Mouse (Mus musculus): ENCODE measurements at regions not wholly inside any gene's neighbourhood (a gene's known extent, or its start where the extent isn't known, plus 50 kb on each side); places are given as distances from the start of the nearest gene placed in this dataset.

DNA sequence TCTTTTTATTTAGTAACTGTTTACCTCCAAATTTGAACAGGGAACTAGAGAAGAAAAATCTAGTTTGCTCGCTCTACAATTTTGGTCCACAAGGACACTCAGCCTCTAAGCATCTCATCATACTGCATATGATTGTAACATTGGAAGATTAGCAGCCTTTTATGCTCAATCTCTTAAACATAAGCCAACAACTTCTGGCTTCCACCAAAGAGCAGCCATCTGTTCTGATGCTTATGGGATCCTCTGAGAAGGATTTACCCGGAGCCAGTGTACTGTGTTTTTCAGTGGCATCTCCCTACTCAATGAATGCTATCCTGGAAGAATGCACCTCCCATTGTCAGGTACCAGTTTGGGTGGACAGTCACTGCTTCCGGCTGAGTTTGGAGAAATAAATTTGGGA is 267.0 kb upstream of the Tmem132c start:
- no peak for DNase-seq

DNA sequence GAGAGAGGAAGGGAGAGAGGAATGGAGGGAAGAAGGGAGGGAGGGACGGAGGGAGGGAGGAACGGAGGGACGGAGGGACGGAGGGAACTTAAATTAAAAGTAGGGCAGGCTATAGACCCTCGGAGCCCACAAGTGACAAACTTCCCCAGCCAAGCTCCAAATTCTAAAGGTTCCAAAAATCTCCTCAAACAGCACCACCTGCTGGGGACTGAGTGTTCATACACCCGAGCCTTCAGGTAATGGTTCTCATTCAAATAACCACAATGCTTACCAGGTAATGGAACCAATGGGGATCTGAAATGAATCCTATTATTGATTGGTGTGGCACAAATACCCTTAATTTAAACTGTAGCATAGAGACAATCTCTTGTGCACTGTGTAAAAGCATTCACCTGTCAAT is 246.0 kb upstream of the Tmem132c start:
- DNase-seq: no peak

DNA sequence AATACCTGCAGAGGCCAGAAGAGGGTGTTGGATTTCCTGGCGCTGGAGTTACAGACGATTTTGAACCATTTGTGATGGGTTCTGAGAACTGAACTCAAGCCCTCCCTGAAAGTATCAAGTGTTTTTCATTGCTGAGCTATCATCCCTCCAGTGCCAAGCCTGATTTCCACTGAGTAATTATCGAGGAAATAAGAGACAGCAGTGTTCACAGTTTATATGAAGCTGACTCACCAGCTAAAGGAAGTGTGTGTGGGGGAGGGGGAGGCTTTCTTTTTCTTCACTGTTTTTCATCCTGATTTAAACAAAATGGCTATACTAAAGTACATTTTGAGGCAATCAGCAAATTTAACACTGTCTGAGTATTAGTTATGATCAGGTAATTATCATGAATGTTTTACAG is 227.4 kb upstream of the Tmem132c start:
- DNase-seq: no peak

- no peak for DNase-seq
These were observed 225.0 kb upstream of the Tmem132c start for GRCm38 (mm10) chr5:127016467-127017060.

DNA sequence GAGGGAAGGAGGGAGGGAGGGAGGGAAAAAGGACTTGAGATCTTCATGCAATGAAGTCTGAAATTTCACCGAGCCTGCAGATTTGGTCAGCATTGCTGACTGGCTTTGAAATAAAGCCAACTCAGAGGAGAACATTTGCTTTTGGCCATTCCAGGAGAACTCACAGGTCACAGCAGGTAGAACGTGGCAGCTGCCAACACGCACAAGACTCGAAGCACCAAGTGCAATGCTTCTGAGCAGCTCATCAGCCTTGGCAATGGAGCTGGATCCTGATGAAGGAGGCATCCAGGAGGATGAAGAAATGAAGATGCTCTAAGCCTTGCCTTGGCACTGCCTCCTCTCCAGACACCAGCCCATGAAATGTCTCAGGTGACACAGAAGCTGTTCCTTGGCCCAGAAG is 223.6 kb upstream of the Tmem132c start:
- DNase-seq: no peak

DNA sequence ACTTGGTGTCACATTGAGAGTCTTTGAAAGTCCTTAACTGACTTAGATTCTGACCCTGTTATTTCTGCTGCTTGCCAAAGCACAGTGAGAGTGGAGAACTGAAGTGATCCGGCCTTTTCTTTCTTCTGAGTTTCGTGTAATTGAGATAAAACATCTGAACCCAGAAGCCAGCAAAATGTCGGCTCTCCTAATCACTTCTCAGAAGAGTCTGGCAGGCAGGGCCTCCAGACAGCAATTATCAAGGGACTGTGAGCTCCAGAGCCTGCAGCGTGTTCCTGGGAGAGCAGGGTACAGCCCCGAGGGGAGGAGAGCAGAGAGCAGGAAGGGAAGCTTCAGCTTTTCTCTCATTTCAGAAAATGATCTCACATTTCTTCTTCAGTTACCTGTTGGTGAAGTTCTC is 205.1 kb upstream of the Tmem132c start:
- no peak for DNase-seq

DNA sequence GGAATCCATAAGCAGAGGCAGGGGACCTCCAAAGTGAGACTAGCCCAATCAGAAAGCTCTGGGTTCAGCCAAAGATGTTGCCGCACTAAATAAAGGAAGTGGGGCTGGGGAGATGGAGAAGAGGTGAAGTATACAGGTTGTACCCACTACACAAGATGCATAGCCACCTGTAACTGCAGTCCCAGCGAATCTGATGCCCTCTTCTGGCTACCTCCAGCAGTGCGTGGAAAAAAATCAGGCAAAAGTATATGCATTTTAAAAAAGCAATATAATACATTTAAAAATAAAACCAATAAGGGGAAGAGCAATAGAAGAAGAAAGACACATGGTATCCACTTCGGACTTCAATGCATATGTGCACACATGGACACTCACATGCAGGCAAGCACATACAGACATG is 183.8 kb upstream of the Tmem132c start:
- no peak for DNase-seq

GRCm38 (mm10) chr5:127074327-127074726 is 167.3 kb upstream of the Tmem132c start:
- no peak for DNase-seq

Data from cerebellum, adult 11 months (tissue).